Mouse (Mus musculus): ENCODE results near the gene Mocs3. TPM values are rescaled to one million over a fixed set of nuclear protein-coding genes. Genes with fewer than 3 reads are reported as not detected.

Mocs3 gene
- total and polyA plus RNA-seq, 3 experiments, result 2.9 to 5.1 TPM; not detected in 1

GRCm38 (mm10) chr2:168281582-168281981, 51.2 kb downstream of the Mocs3 start, which contains the start of gene Kcng1:
TSS of gene Kcng1 (minus strand) at chr2:168281736.
- H3K79me2 ChIP-seq (ENCODE audit: control insufficient read depth, insufficient read depth, low read length, poor library complexity), result no peaks in the 10 kb centered on the region
- no peaks in the 10 kb centered on the region for H3K4me1 ChIP-seq (ENCODE audit: control insufficient read depth in 1 of 2, insufficient read depth in 2 of 2, low read length in 2 of 2)
- no peaks in the 10 kb centered on the region for H3K9me3 ChIP-seq (replicated peaks; ENCODE audit: insufficient read depth, low read length)
- H3K27ac ChIP-seq (ENCODE audit: control insufficient read depth, low read depth, low read length), result no peak within 1 kb of the TSS
- H3K27me3 ChIP-seq (ENCODE audit: control insufficient read depth in 1 of 2, insufficient read depth in 2 of 2, low read length in 2 of 2), result no peaks in the 10 kb centered on the region
- no peak within 1 kb of the TSS for H3K4me3 ChIP-seq (ENCODE audit: control insufficient read depth in 1 of 2, insufficient read depth in 1 of 2, low read depth in 2 of 2, low read length in 2 of 2)
- DNase-seq (ENCODE audit: low read depth, low spot score), result no peak
- no peaks in the 10 kb centered on the region for H3K36me3 ChIP-seq (ENCODE audit: control insufficient read depth in 1 of 2, insufficient read depth in 2 of 2, low read length in 2 of 2)
- TF ChIP-seq MAFK (IDR thresholded peaks at IDR 0.05; ENCODE audit: borderline replicate concordance, low read depth, low read length), result no peak
- no peak for TF ChIP-seq NRF1 (IDR thresholded peaks at IDR 0.05; ENCODE audit: insufficient read depth, low read depth, low read length, poor library complexity, severe bottlenecking)
- TF ChIP-seq KAT2A (conservative IDR thresholded peaks at IDR 0.05; ENCODE audit: low read depth, low read length), result no peak
- TF ChIP-seq GATA1 (IDR thresholded peaks at IDR 0.05; ENCODE audit: low read depth, low read length), result no peak
- TF ChIP-seq NELFE (IDR thresholded peaks at IDR 0.05; ENCODE audit: low read depth, low read length), result no peak
- no peak for TF ChIP-seq UBTF (IDR thresholded peaks at IDR 0.05; ENCODE audit: borderline replicate concordance, insufficient read depth, low read depth, low read length)
- no peak for TF ChIP-seq JUND (IDR thresholded peaks at IDR 0.05; ENCODE audit: low read depth, low read length)
- no peak for TF ChIP-seq ELF1 (IDR thresholded peaks at IDR 0.05; ENCODE audit: low read depth, low read length)
- TF ChIP-seq USF2 (IDR thresholded peaks at IDR 0.05; ENCODE audit: borderline replicate concordance in 1 of 2, insufficient read depth in 1 of 2, low read depth in 1 of 2, low read length in 2 of 2), result no peak
- TF ChIP-seq MXI1 (IDR thresholded peaks at IDR 0.05; ENCODE audit: low read depth, low read length), result no peak
- TF ChIP-seq MYB (IDR thresholded peaks at IDR 0.05; ENCODE audit: low read depth, low read length), result no peak
- TF ChIP-seq CHD2 (IDR thresholded peaks at IDR 0.05; ENCODE audit: low read length), result no peak
- TF ChIP-seq HCFC1 (IDR thresholded peaks at IDR 0.05; ENCODE audit: low read depth, low read length), result no peak
- TF ChIP-seq USF1 (IDR thresholded peaks at IDR 0.05; ENCODE audit: low read depth, low read length), result no peak
- no peak for TF ChIP-seq TAL1 (IDR thresholded peaks at IDR 0.05; ENCODE audit: low read length)
- TF ChIP-seq BHLHE40 (IDR thresholded peaks at IDR 0.05; ENCODE audit: borderline replicate concordance, low read depth, low read length), result no peak
- no peak for TF ChIP-seq ETS1 (IDR thresholded peaks at IDR 0.05; ENCODE audit: low read depth, low read length)
- no peak for TF ChIP-seq CHD1 (IDR thresholded peaks at IDR 0.05; ENCODE audit: low read depth, low read length)
- TF ChIP-seq SMC3 (IDR thresholded peaks at IDR 0.05; ENCODE audit: low read depth, low read length), result no peak
- no peak for TF ChIP-seq MEF2A (IDR thresholded peaks at IDR 0.05; ENCODE audit: extremely low read depth, insufficient replicate concordance, low read depth, low read length, poor library complexity, severe bottlenecking)
- H3K9ac ChIP-seq (ENCODE audit: control insufficient read depth, low read depth, low read length, poor library complexity, severe bottlenecking), result no peak within 1 kb of the TSS

Other genes starting within 250 kb of the Mocs3 start
- gene Ripor3, start 220.0 kb upstream of the Mocs3 start, total RNA-seq (2012; rRNA removed), result not detected in 2 replicates
- gene Ripor3, start 220.0 kb upstream of the Mocs3 start, polyA plus RNA-seq (2012; ENCODE audit: insufficient read depth in 1 of 2, insufficient read length in 2 of 2, low read depth in 1 of 2, low replicate concordance in 2 of 2, missing spikeins in 1 of 2), result not detected
- 3.8 and 3.9 TPM in 2 replicates for gene Pard6b, start 149.6 kb upstream of the Mocs3 start, total RNA-seq (2012; rRNA removed)
- 1 to 10 TPM in 1 of 2 experiments, not detected in 1; 7.6 TPM for gene Pard6b, start 149.6 kb upstream of the Mocs3 start, polyA plus RNA-seq (2012; ENCODE audit: insufficient read depth in 1 of 2, insufficient read length in 2 of 2, low read depth in 1 of 2, low replicate concordance in 2 of 2, missing spikeins in 1 of 2)
- gene Adnp, start 23.5 kb upstream of the Mocs3 start, total RNA-seq (2012; rRNA removed), result 2.3 and 2.8 TPM in 2 replicates
- 10 to 100 TPM; 11.9 to 29.4 TPM for gene Adnp, start 23.5 kb upstream of the Mocs3 start, polyA plus RNA-seq (2012; ENCODE audit: insufficient read depth in 1 of 2, insufficient read length in 2 of 2, low read depth in 1 of 2, low replicate concordance in 2 of 2, missing spikeins in 1 of 2)
- 24.4 and 29.4 TPM in 2 replicates for gene Gm20716, start 258 bp upstream of the Mocs3 start, total RNA-seq (2012; rRNA removed)
- gene Gm20716, start 258 bp upstream of the Mocs3 start, polyA plus RNA-seq (2012; ENCODE audit: insufficient read depth in 1 of 2, insufficient read length in 2 of 2, low read depth in 1 of 2, low replicate concordance in 2 of 2, missing spikeins in 1 of 2), result 10 to 100 TPM in 1 of 2 experiments, not detected in 1; 24.4 TPM
- 35.4 and 49.0 TPM in 2 replicates for gene Dpm1, start within 50 bp of the Mocs3 start, total RNA-seq (2012; rRNA removed)
- 100 to 1,000 TPM in 1 of 2 experiments, 10 to 100 TPM in 1; 63.5 to 564 TPM for gene Dpm1, start within 50 bp of the Mocs3 start, polyA plus RNA-seq (2012; ENCODE audit: insufficient read depth in 1 of 2, insufficient read length in 2 of 2, low read depth in 1 of 2, low replicate concordance in 2 of 2, missing spikeins in 1 of 2)
- not detected in 2 replicates for gene Kcng1, start 51.1 kb downstream of the Mocs3 start, total RNA-seq (2012; rRNA removed)
- gene Kcng1, start 51.1 kb downstream of the Mocs3 start, polyA plus RNA-seq (2012; ENCODE audit: insufficient read depth in 1 of 2, insufficient read length in 2 of 2, low read depth in 1 of 2, low replicate concordance in 2 of 2, missing spikeins in 1 of 2), result not detected